ENCODE assay signal across 35 mouse cellular contexts in the genomic region with DNA sequence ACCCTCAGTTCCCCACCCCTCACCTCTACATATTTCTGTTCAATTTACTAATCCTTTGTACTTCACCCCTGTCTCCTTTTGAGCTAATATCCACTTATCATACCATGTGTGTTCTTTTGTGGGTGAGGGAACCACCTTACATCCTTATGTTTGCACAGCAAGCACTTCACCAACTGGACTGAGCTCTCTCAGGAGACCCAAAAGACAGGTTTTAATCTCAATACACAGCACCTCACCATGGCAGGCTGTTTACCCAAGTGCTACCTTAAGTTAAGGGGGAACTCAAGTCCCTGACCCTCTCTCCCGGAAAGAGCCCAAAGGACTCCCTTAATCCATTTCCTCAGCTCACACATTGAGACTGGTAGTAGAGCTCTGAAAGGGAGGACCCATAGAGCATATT.
"Had no signal": no experiment of that assay in that cellular context is flagged by ENCODE, and none has a peak within 500 bp of the region (broad histone marks: within the 10 kb centered on the region; RNA-seq: fewer than 3 reads in every experiment).

No protein-coding gene starts in this region.

- H3K27ac ChIP-seq: heart, adult 2 months; heart, embryonic 10.5 days; heart, embryonic 13.5 days; heart, embryonic 15.5 days; hindbrain, embryonic 10.5 days; hindbrain, embryonic 12.5 days; hindbrain, embryonic 13.5 days; hindbrain, embryonic 14.5 days; hindbrain, embryonic 15.5 days; hindbrain, postnatal 0 days; intestine, embryonic 15.5 days; kidney, embryonic 15.5 days; kidney, postnatal 0 days; layer of hippocampus, adult 2 months had no signal

- H3K4me1 ChIP-seq: heart, embryonic 10.5 days; heart, embryonic 12.5 days; heart, embryonic 13.5 days; heart, embryonic 15.5 days; hindbrain, embryonic 10.5 days; hindbrain, embryonic 12.5 days; hindbrain, embryonic 13.5 days; hindbrain, embryonic 15.5 days; intestine, embryonic 15.5 days; kidney, embryonic 15.5 days had no signal

- DNase-seq: heart, adult 2 months; heart, postnatal 10 days; heart, postnatal 14 days; heart, postnatal 36 days; heart, postnatal 4 days; kidney, adult 11 months; kidney, adult 18-20 months; kidney, adult 2 months; kidney, adult 8-10 months; kidney, adult 9 months; kidney, postnatal 10 days; kidney, postnatal 14 days; kidney, postnatal 25 days; kidney, postnatal 36 days; kidney, postnatal 4 days; layer of hippocampus, adult 9-11 months had no signal

- H3K4me2 ChIP-seq: heart, embryonic 11.5 days; heart, embryonic 12.5 days; heart, embryonic 13.5 days; heart, embryonic 15.5 days; hindbrain, embryonic 12.5 days; hindbrain, embryonic 13.5 days; hindbrain, embryonic 14.5 days; hindbrain, embryonic 15.5 days; intestine, embryonic 15.5 days; kidney, embryonic 15.5 days had no signal

- H3K4me3 ChIP-seq: heart, adult 2 months; heart, embryonic 10.5 days; heart, embryonic 12.5 days; heart, embryonic 13.5 days; heart, embryonic 15.5 days; hindbrain, embryonic 10.5 days; hindbrain, embryonic 12.5 days; hindbrain, embryonic 13.5 days; hindbrain, embryonic 15.5 days; intestine, embryonic 15.5 days; kidney, embryonic 15.5 days; layer of hippocampus, adult 2 months had no signal

- H3K27me3 ChIP-seq: heart, embryonic 12.5 days; heart, embryonic 13.5 days; heart, embryonic 15.5 days; hindbrain, embryonic 12.5 days; hindbrain, embryonic 13.5 days; hindbrain, embryonic 15.5 days; intestine, embryonic 15.5 days; kidney, embryonic 15.5 days had no signal

- H3K9me3 ChIP-seq: heart, embryonic 10.5 days; heart, embryonic 12.5 days; heart, embryonic 13.5 days; heart, embryonic 15.5 days; hindbrain, embryonic 10.5 days; hindbrain, embryonic 12.5 days; hindbrain, embryonic 13.5 days; hindbrain, embryonic 15.5 days; intestine, embryonic 15.5 days; kidney, embryonic 15.5 days had no signal

- ATAC-seq: hindbrain, embryonic 16.5 days; hindbrain, postnatal 0 days; inflammation-experienced regulatory T-cells, adult 6 months; intestine, embryonic 15.5 days; intestine, embryonic 16.5 days; intestine, postnatal 0 days had no signal

- H3K9ac ChIP-seq: heart, embryonic 12.5 days; heart, embryonic 13.5 days; heart, embryonic 15.5 days; hindbrain, embryonic 12.5 days; hindbrain, embryonic 13.5 days; hindbrain, embryonic 14.5 days; hindbrain, embryonic 15.5 days; intestine, embryonic 15.5 days; kidney, embryonic 15.5 days had no signal

- H3K36me3 ChIP-seq: heart, embryonic 10.5 days; heart, embryonic 12.5 days; heart, embryonic 13.5 days; heart, embryonic 15.5 days; hindbrain, embryonic 10.5 days; hindbrain, embryonic 12.5 days; hindbrain, embryonic 13.5 days; hindbrain, embryonic 15.5 days; intestine, embryonic 15.5 days; kidney, embryonic 15.5 days had no signal
